Comparison of ENCODE assay signal across 10 mouse cellular contexts in the genomic region with DNA sequence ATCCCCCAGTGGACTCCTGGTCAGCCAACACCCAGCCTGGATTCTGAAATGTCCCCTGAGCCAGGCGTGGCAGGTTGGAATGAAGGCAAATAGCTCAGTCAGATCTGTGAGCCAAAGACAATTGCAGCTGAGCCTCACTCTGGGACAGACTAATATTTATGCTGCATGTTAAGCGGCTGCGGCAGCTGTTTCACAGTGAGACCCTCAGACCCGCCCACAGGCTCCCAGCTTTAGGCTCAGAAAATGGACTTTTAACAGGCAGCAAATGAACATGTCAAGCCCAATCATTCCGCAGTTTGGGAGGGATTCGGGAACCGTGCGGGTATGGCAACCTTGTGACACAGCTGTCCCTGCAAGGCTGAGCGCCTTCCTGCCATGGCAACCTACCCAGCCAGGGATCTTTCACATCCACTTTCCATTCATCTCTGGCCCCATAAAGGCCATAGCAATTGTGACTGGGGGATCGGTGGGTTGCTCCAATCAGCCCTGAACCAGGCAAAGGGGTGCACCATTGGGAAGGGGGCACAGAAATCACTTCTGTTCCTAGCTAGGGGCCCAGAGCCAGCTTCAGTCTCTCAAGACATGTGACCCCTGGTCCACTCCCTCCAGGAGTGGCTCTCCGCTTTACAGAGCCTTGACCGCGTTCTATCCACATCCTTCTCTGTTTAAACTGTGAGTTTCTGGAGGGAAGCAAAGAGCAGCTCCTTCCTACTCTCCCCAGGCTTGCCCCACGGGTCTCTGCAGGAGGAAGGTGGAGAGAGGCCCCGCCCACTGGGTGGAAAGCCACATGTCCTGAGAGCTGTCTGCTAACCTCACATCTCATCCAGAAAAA. TPM values are rescaled to one million over a fixed set of nuclear protein-coding genes. Genes with fewer than 3 reads are reported as not detected.
DNase-seq lines count a peak whose midpoint lies in the region; ATAC-seq and TF ChIP-seq lines count a peak whose summit lies in the region.
"Had no signal": no experiment of that assay in that cellular context is flagged by ENCODE, and none has a peak within 500 bp of the region (broad histone marks: within the 10 kb centered on the region; RNA-seq: fewer than 3 reads in every experiment).

No protein-coding gene starts in this region.

- H3K4me2 ChIP-seq in forebrain, embryonic 11.5 days (ENCODE audit: low read depth, low read length, severe bottlenecking) = no peak overlapping the region
- peak overlapping the region; percentile 41; the same call in 1 of the 2 replicates for H3K4me2 ChIP-seq in intestine, embryonic 16.5 days (ENCODE audit: low read depth, low read length)

- no peak overlapping the region for H3K9ac ChIP-seq in forebrain, embryonic 11.5 days (ENCODE audit: low read length)
- H3K9ac ChIP-seq in intestine, embryonic 16.5 days (ENCODE audit: low read depth, low read length) = peak overlapping the region; percentile 58

- DNase-seq in kidney, postnatal 10 days = peak; percentile 38
- no peak for DNase-seq in kidney, postnatal 25 days
- no peak for DNase-seq in forebrain, embryonic 11.5 days (ENCODE audit: low spot score)
- DNase-seq in retina, postnatal 1 day = peak; percentile 72
- no peak for DNase-seq in layer of hippocampus, adult 18-20 months (ENCODE audit: low spot score in 2 of 2)
- no peak for DNase-seq in cerebellum, adult 2 months
- DNase-seq in adrenal gland, postnatal 4 days (ENCODE audit: low spot score in 2 of 2) = no peak
- DNase-seq: adrenal gland, postnatal 36 days had no signal

- H3K9me3 ChIP-seq in forebrain, embryonic 11.5 days (ENCODE audit: control insufficient read depth, low read length) = no peaks in the 10 kb centered on the region
- no peaks in the 10 kb centered on the region for H3K9me3 ChIP-seq in intestine, embryonic 16.5 days (ENCODE audit: control insufficient read depth, low read length)

- no peak for TF ChIP-seq POLR2A in cerebellum, adult 2 months (IDR thresholded peaks at IDR 0.05; ENCODE audit: borderline replicate concordance, insufficient read depth, low read length)

- peaks cover 3% of the 10 kb centered on the region; the same call in 1 of the 2 replicates for H3K4me1 ChIP-seq in forebrain, embryonic 11.5 days (replicated peaks; ENCODE audit: control insufficient read depth, insufficient read depth, low read length)
- H3K4me1 ChIP-seq in intestine, embryonic 16.5 days (ENCODE audit: control insufficient read depth, insufficient read depth, low read length) = peaks cover 37% of the 10 kb centered on the region
- peaks cover 12% of the 10 kb centered on the region for H3K4me1 ChIP-seq in cerebellum, adult 2 months (ENCODE audit: control insufficient read depth, insufficient read depth, low read length)

- H3K36me3 ChIP-seq in forebrain, embryonic 11.5 days (ENCODE audit: control insufficient read depth, insufficient read depth, low read length) = no peaks in the 10 kb centered on the region
- H3K36me3 ChIP-seq in intestine, embryonic 16.5 days (ENCODE audit: control insufficient read depth, insufficient read depth, low read length) = no peaks in the 10 kb centered on the region

- H3K27ac ChIP-seq in forebrain, embryonic 11.5 days (ENCODE audit: low read depth, low read length) = no peak overlapping the region
- H3K27ac ChIP-seq in intestine, embryonic 16.5 days (ENCODE audit: low read length) = peak overlapping the region; percentile 94
- H3K27ac ChIP-seq in cerebellum, adult 2 months (ENCODE audit: insufficient read depth, low read length) = no peak overlapping the region

- peak; percentile 60 for ATAC-seq in forebrain, embryonic 11.5 days (replicated peaks; ENCODE audit: low FRiP score)
- peak; percentile 61 for ATAC-seq in intestine, embryonic 16.5 days

- WGBS in forebrain, embryonic 11.5 days = 62% methylated on average over 15 of the region's 15 CpGs
- WGBS in intestine, embryonic 16.5 days = 48% methylated on average over 15 of the region's 15 CpGs
- WGBS in cerebellum, adult 2 months = 31% methylated on average over 15 of the region's 15 CpGs

- no peaks in the 10 kb centered on the region for H3K27me3 ChIP-seq in forebrain, embryonic 11.5 days (ENCODE audit: control insufficient read depth, insufficient read depth, low read length)
- H3K27me3 ChIP-seq in intestine, embryonic 16.5 days (replicated peaks; ENCODE audit: control insufficient read depth, insufficient read depth, low read length) = no peaks in the 10 kb centered on the region
- peaks cover 3% of the 10 kb centered on the region; the same call in 1 of the 2 replicates for H3K27me3 ChIP-seq in cerebellum, adult 2 months (ENCODE audit: control insufficient read depth, insufficient read depth, low read length)

- H3K4me3 ChIP-seq in forebrain, embryonic 11.5 days (ENCODE audit: low read depth, low read length) = no peak overlapping the region
- H3K4me3 ChIP-seq in intestine, embryonic 16.5 days (ENCODE audit: low read length) = peak overlapping the region; percentile 8; the same call in 1 of the 2 replicates
- no peak overlapping the region for H3K4me3 ChIP-seq in cerebellum, adult 2 months (replicated peaks; ENCODE audit: insufficient read depth, low read depth, low read length)
- H3K4me3 ChIP-seq: myocyte had no signal

- TF ChIP-seq CTCF in cerebellum, adult 2 months (IDR thresholded peaks at IDR 0.05; ENCODE audit: borderline replicate concordance, insufficient read depth, low read depth, low read length) = no peak

RNA-seq across cellular contexts. Expression of gene Cdh5, which starts 39.2 kb away (rescaled TPM):
- 13.2 and 15.9 TPM in 2 replicates for polyA plus RNA-seq in forebrain, embryonic 11.5 days (2014; fragmentation: Nextera tagmentation; extraction: Ambion mirVana)
- 17.8 and 19.7 TPM in 2 replicates for polyA plus RNA-seq in intestine, embryonic 16.5 days (2015; fragmentation: Nextera tagmentation; extraction: Ambion mirVana)
- 1 to 10 TPM; 7.7 to 7.9 TPM for total RNA-seq in layer of hippocampus, adult 18-20 months (2021)
- polyA plus RNA-seq in cerebellum, adult 2 months (2012; rRNA removed) = 9.9 and 10.3 TPM in 2 replicates
- total RNA-seq in adrenal gland, postnatal 4 days (2021) = 100 to 1,000 TPM; 117 to 119 TPM

Comparison
In these comparisons a context has a peak if more than half of its experiments do, and no peak if none do; other contexts are left out.
1. DNase-seq: peak in kidney, postnatal 10 days (single experiment) and retina, postnatal 1 day (single experiment); none in kidney, postnatal 25 days (0 of 2), forebrain, embryonic 11.5 days (single experiment), layer of hippocampus, adult 18-20 months (0 of 2), cerebellum, adult 2 months (0 of 2) and adrenal gland, postnatal 4 days (0 of 2).